Mouse (Mus musculus) B cell, adult 2 months (primary cell): ENCODE data around the gene Kcnn1.
"Not testable (repeated sequence)": the region's sequence is repeated elsewhere in the genome, so short reads cannot be mapped to it uniquely, and the experiment has no call there.

Experiments used
- DNase-seq, 2 experiments: peaks; one replicate each; pipeline ENCODE4 v3.0.0; 2022

Kcnn1 gene

GRCm38 (mm10) chr8:70862824-70863641 is at the start of gene Kcnn1:
Gene Kcnn1 (minus strand): TSS chr8:70863258.
- peak; percentile 50 to 51 for DNase-seq

DNA sequence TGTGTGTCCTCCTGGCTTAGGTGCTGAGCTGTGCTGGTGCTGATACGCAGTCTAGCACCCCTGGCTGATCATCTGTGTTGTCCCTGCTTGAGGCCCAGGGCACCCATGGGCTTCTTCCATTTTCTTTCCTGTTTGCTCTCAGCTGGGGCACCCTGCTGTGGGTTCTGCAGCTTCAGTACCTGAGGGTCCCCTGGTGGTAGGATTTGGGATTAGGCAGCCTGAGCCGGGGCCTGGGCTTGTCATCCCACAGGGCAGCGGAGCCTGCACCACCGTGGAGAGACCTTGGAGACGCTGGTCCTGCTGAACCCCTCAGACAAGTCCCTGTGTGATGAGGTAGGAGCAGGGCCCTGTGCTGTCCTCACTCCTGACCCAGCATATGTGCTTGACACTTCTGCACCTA is 48.5 kb upstream of the Kcnn1 start:
- DNase-seq: peak in 1 of 2 experiments; percentile 17

- DNase-seq: no peak
These were observed 44.5 kb upstream of the Kcnn1 start for GRCm38 (mm10) chr8:70907518-70907917.

- DNase-seq: peak; percentile 83 to 84
These were observed 43.0 kb upstream of the Kcnn1 start, which contains the start of gene Map1s for GRCm38 (mm10) chr8:70905831-70906736. Gene Map1s (plus strand): TSS chr8:70905932.

DNA sequence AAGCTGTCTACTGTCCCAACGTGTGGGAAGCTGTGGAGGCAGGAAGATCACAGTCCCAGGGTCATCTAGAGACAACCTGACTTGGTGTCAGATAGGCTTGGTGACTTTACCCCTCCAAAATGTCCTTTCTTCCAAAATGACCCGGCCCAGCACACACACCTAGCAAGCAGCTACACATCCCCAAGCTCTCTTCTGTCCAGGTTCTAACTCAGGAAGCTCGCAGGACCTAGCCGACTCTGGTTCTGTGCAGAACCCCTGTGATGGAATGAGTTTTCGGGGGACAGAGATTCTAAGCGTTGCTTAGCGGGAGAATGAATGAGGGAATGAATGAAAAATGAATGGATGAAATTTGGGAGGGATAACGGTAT is 42.4 kb upstream of the Kcnn1 start:
- DNase-seq: no peak

- DNase-seq: peak in 1 of 2 experiments; percentile 20
These were observed 41.5 kb upstream of the Kcnn1 start for GRCm38 (mm10) chr8:70904532-70904931.

DNA sequence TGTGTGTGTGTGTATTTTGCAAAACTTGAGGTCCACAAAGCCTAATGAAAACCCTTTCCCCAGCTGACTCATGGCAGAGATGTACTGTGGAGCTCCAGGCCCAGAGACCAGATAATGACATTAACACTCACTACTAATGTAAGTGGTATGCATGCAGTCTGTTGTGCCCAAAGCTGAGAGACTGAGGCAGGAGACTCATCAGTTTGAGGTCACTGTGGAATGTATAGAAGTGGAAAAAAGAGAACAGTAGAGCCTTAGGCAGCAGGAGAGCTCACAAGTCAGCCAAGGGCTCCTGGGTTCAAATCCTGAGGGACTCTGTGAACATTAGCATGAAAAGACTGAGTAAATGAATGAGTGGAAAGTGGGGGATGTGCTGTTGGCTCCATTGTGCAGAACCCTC is 40.5 kb upstream of the Kcnn1 start:
- no peak for DNase-seq

DNA sequence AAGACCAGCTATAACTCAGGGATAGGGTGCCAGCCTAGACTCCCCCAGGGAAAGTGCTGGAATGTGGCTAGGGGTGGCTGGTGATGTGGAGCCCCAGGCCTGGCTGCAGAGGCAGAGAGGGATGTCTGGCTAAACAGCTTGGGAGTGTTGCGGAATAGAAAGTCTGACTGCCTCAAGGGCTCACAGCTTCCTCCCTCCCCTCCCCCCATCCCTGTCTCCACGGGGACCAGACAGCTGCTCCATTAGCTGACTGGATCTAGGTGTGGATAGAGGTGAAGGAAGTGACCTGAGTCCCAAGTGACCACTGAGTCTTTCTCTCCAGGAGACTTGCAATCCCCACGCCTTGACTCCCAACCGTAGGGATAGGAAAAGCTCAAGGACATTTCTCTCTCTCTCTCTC is 40.1 kb upstream of the Kcnn1 start:
- DNase-seq: no peak

GRCm38 (mm10) chr8:70902211-70902610 is 39.2 kb upstream of the Kcnn1 start:
- no peak for DNase-seq

DNA sequence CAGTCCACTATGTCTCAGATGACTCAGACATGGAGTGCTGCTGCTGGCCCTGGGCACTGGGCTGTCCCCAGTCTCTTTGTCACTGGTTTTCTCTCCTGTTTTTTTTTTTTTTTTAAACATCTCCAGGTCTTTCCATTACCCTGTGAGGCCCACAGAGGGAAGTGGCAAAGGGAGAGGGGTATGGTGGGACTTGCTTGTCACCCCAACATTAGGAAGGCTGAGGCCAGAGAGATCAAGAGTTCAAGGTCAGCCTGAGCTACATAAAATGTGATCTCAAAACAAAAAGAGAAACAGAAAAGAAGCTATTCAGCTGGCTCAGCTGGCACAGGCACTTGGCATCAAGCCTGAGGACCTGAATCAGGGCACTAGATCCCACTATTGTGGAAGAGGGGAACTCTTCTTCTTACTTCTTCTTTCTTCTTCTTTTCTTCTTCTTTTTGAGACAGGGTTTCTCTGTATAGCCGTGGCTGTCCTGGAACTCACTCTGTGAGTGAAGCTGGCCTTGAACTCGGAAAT is 37.9 kb upstream of the Kcnn1 start:
- no peak for DNase-seq

- DNase-seq: no peak
These were observed 36.2 kb upstream of the Kcnn1 start for GRCm38 (mm10) chr8:70899226-70899625.

GRCm38 (mm10) chr8:70898661-70899198 is 35.7 kb upstream of the Kcnn1 start:
- peak; percentile 58 to 61 for DNase-seq

DNA sequence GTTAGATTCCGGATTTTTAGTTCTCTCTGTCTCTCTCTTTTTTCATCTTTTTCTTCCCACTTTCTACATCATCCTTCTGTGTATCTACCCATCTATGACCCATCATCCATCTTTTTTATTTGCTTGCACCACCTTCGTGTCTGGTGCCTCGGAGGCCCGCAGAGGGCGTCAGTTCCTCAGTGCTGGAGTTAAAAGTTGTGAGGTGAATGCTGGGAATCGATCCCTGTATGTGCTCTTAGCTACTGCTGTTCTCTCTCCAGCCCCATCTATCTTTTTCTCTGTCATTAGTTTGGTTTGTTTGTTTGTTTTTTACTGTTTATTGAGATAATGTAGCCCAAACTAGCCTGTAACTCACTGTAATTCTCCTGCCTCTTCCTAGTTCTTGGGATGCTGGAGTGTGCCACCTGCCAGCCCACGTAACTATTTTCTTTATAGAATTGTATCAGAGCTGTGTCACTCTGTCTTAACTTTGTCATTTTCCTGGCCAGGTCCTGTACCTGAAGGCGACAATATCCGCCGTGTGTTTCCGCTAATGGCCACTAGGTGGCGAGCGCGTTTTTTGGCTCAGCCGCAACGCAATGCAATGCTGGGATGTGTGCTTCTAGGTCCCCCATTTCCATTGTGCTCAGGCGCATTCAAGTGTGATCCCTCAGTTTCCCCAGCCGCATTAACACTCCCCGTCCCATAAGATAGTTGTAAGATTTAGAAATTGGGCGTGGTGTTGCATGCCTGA is 34.8 kb upstream of the Kcnn1 start:
- DNase-seq: peak; percentile 89 to 90

DNA sequence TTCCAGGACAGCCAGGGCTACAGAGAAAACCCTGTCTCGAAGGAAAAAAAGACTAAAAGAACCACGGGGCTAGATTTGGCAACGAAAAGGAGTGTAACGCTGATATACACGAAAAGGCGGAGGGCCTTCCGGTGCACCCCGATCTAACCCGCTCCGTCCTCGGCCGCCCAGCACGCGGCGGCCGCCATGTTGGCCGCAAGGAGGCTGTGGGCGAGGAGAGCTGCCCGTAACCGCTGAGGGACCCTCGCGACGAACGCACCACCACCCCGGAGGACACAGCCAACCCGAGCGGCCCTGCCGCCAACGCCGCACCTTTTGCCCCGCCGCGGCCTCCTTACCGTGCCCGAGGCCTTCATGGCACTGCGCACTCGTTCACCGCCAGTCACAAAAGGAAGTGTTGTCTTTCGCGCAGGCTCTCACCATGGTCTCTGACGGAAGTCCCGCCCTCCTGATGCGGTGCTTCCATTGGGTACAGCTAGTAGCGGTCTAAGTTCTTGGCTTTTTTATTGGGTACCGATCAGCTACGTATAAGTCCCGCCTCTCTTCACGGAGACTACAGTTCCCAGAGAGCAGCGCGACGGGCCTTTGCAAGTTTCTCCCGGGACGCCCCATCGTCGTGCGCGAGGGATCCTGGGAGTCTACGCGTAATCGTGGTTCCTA is 34.1 kb upstream of the Kcnn1 start, which contains the start of gene Rpl18a:
Rpl18a (minus strand) TSS at position 392 of the 660 bp plus-strand sequence.
- peak; percentile 92 to 93 for DNase-seq

DNA sequence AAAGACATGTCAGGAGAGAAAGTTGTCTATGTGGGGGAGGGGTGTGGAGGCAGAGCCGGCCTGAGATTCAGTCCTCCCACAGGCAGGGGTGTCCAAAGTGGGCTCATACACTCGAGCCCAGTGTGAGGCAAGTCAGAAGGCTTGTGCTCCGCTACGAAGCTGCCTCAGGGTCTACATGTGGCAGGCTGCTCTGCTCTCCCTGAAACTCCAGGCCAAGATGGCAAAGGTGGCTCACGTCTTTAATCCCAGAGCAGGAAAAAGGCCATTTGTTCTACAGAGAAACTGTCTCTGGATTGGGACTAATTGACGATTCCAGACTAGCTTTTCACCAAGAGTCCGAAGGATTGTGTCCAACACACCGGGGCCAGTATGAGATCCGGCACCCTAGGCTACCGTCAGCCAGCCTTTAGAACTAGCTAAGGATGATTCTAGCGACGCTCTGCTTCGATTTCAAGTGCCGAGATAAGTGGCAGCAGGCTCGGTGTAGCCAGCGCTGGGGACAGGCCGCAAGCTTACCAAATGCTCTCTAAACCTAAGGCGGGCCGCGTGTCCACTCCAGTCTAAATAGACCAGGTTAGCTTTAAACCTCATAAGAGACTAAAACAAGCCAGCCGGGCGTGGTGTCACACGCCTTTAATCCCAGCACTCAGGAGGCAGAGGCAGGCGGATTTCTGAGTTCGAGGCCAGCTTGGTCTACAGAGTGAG is 33.4 kb upstream of the Kcnn1 start:
- DNase-seq: no peak

DNA sequence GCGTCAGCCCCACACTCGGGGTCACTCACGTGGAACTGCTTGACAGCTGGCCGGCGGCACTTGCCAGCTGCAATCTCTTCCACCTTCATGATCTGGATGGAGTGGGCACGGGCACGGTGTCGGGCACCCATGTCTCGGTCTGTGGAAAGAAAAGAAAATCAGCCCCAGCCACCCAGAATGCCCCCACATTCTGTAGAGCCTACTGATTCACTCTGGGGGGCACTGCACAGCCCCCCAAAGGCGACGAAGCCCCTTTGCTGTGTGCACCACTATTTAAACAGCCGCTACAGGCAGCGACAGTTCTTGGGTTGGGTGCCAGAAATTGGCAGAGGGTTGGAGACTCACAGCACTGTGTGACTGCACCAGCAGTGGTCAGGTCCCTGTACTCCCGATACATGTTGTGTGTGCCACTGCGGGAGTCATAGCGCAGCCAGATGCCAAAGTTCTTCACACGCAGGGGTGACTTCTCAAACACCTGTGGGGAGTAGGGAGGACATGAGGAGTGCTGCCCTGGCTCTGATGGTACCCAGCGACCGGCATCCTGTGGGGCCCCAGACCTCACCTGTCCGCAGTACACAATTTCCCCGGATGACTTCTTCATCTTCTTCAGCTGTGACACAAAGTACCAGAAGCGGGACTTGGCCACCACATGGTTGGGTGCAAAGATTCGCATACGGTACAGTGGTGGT is 32.7 kb upstream of the Kcnn1 start:
- not testable (repeated sequence) for DNase-seq

- DNase-seq: no peak
These were observed 31.9 kb upstream of the Kcnn1 start for GRCm38 (mm10) chr8:70894771-70895545.

DNA sequence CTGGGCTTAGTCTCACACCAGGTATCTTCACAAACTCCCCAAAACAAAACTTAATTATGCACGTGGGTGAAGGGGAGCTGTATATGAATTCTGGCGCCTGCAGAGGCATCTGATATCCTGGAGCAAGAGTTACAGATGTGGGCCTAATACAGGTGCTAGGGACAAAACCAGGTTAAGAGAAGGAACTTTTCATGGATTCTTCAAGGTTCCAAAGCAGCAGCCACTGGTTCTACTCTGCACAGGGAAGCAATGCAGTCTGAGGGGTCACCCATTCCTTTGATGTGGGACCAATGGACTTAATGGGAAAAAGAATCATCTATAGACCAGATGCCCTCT is 31.3 kb upstream of the Kcnn1 start:
- no peak for DNase-seq

GRCm38 (mm10) chr8:70893656-70894384 is 30.8 kb upstream of the Kcnn1 start:
- DNase-seq: peak; percentile 87 to 90
